Mouse (Mus musculus) forebrain, embryonic 10.5 days (tissue): ENCODE data around the gene Cyp4f18. TPM values are rescaled to one million over a fixed set of nuclear protein-coding genes. Genes with fewer than 3 reads are reported as not detected.
"Not testable (repeated sequence)": the region's sequence is repeated elsewhere in the genome, so short reads cannot be mapped to it uniquely, and the experiment has no call there.

Experiments
- DNase-seq: peaks from one replicate; pipeline ENCODE4 v3.0.0-alpha.2; 2017; ENCODE audit warnings: low spot score; ENCODE audit errors: extremely low spot score
- H3K27ac ChIP-seq: fragments of 300-500 bp; sonication (generic); 2 replicates; pipeline ENCODE4 v1.5.1; 2016; ENCODE audit warnings: mild to moderate bottlenecking
- H3K27me3 ChIP-seq: fragments of 300-500 bp; sonication (generic); 2 replicates; pipeline ENCODE4 v1.6.1; 2016; ENCODE audit warnings: mild to moderate bottlenecking; ENCODE audit not compliant: poor library complexity, severe bottlenecking
- H3K36me3 ChIP-seq: fragments of 300-500 bp; sonication (generic); replicated peaks from 2 replicates; pipeline ENCODE4 v1.6.1; 2016; ENCODE audit warnings: mild to moderate bottlenecking, moderate library complexity
- H3K4me1 ChIP-seq: fragments of 300-500 bp; sonication (generic); 2 replicates; pipeline ENCODE4 v1.6.1; 2016
- H3K4me3 ChIP-seq: fragments of 300-500 bp; sonication (generic); 2 replicates; pipeline ENCODE4 v1.5.1; 2016; ENCODE audit warnings: mild to moderate bottlenecking, moderate library complexity
- H3K9me3 ChIP-seq: fragments of 300-500 bp; sonication (generic); 2 replicates; pipeline ENCODE4 v1.6.1; 2016; ENCODE audit warnings: mild to moderate bottlenecking, moderate library complexity
- WGBS: fragments of 180-500 bp; shearing (Covaris S2); methylation state at CpG from one replicate; pipeline ENCODE4 v1.1.7; 2016; 5-methylcytosine and 5-hydroxymethylcytosine counted together
- polyA plus RNA-seq: library from polyadenylated mRNA; unstranded; fragments of >200 nt; fragmentation: Nextera tagmentation; extraction: Ambion mirVana; gene quantifications from 2 replicates; pipeline ENCODE4 v1.2.1, GENCODE M21; 2016

The Cyp4f18 gene
- polyA plus RNA-seq, result 0.32 and 0.45 TPM in 2 replicates

GRCm38 (mm10) chr8:72009473-72009872 lies at the start of gene Cyp4f18:
TSS of gene Cyp4f18 (minus strand) at chr8:72009626.
- DNase-seq, result no peak
- 76% methylated on average over 3 of the region's 3 CpGs for WGBS

DNA sequence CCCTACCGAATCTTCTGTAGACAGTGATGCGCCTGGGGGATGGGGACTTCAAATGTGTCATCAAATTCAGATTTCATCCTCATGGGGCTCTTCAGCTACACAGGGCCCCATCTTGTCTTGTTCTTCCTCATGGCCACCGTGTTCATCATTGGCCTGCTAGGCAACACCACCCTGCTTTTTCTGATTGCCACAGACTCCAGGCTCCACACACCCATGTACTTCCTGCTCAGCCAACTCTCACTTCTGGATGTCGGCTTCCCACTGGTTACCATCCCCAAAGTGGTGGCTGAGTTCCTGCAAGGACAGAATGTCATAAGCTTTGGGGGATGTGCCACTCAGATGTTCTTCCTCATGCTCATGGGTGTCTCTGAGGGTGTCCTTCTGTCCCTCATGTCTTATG lies 48.2 kb upstream of the Cyp4f18 start:
- not testable (repeated sequence) for H3K4me1 ChIP-seq, H3K27ac ChIP-seq, H3K9me3 ChIP-seq, H3K4me3 ChIP-seq, DNase-seq, H3K27me3 ChIP-seq, H3K36me3 ChIP-seq
- WGBS, result 88% methylated on average over 3 of the region's 4 CpGs

More at GRCm38 (mm10) chr8:72009473-72009872, at the start of gene Cyp4f18:
- Histone ChIP-seq H3K27ac (no peak within 1 kb of the TSS), H3K4me3 (no peak within 1 kb of the TSS), H3K27me3 (no peaks in the 10 kb centered on the region), H3K4me1 (no peaks in the 10 kb centered on the region), H3K9me3 (no peaks in the 10 kb centered on the region), H3K36me3 (no peaks in the 10 kb centered on the region)

GRCm38 (mm10) chr8:72054633-72055032 lies 45.2 kb upstream of the Cyp4f18 start:
- H3K4me3 ChIP-seq, H3K4me1 ChIP-seq, H3K36me3 ChIP-seq, DNase-seq, H3K9me3 ChIP-seq, H3K27ac ChIP-seq, H3K27me3 ChIP-seq: not testable (repeated sequence)

DNA sequence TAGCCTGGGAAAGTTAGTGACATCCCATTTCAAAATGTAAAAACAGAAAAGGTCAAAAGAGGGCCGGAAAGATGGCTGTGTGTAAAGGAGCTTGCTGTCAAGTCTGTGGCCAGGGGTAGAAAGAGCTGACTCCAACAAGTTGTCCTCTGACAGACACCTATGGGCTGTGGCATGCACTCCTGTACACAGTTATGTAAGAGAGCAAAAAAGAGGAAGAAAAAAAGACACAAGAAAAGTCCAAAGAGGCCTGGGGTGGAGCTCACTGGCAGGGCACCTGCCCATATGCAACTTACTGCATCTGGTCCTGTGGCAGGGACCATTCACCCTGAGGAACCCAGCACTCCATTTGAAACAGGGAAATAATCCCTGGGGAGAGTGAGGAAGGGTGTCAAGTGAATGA lies 33.1 kb upstream of the Cyp4f18 start:
- Histone ChIP-seq H3K4me1 (no peaks in the 10 kb centered on the region), H3K4me3 (no peak overlapping the region), H3K27ac (no peak overlapping the region), H3K27me3 (no peaks in the 10 kb centered on the region), H3K9me3 (no peaks in the 10 kb centered on the region), H3K36me3 (no peaks in the 10 kb centered on the region)
- DNase-seq, result no peak
- 86% methylated on average over 1 of the region's 1 CpGs for WGBS

DNA sequence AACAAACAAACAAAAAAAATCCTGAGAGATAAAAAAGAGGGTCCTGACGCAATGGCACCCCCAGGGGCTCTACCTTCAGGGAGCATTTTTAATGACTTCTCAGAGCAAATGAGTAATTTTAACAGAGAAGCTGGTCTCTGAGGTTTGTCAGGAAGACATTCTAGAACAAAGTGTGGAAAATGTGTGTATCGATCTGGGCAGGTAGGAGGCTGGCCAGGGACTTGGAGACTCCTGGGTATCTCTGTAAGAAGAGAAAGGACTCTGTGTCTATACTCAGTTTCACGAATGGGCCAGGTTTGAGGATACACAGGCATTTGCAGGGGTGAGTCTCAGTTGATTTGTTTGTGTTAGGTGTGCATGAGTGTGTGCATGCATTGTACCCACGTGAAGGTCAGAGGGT lies 31.5 kb upstream of the Cyp4f18 start, which contains the start of gene Olfr372:
Gene Olfr372, plus strand, starts transcription at position 301 of the 400 bp plus-strand sequence.
- not testable (repeated sequence) for H3K4me1 ChIP-seq, H3K36me3 ChIP-seq, H3K27me3 ChIP-seq, DNase-seq, H3K9me3 ChIP-seq, H3K4me3 ChIP-seq, H3K27ac ChIP-seq
- WGBS, result 82% methylated on average over 4 of the region's 4 CpGs

DNA sequence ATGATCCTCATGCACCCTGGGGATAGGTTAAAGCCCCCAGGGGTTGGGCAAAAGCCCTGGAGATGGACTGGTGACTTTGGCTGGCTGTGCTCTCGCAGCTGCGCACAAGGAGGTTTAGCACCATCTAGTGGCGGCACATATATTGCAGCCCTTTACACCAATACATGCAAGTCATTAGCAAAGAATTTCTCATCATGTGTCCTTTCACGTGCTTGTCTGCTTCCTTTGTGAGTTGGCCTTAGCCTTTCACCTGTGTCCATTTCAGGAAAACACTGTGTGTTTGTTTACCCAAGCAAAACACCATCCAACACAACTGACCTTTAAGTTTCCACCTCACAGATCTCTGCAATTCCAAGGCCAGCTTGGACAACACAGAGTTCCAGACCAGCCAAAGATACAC lies 23.5 kb upstream of the Cyp4f18 start:
- H3K4me3 ChIP-seq, H3K27me3 ChIP-seq, H3K36me3 ChIP-seq, H3K4me1 ChIP-seq, H3K9me3 ChIP-seq, H3K27ac ChIP-seq: not testable (repeated sequence)
- 41% methylated on average over 4 of the region's 4 CpGs for WGBS
- peak; percentile 18 for DNase-seq

DNA sequence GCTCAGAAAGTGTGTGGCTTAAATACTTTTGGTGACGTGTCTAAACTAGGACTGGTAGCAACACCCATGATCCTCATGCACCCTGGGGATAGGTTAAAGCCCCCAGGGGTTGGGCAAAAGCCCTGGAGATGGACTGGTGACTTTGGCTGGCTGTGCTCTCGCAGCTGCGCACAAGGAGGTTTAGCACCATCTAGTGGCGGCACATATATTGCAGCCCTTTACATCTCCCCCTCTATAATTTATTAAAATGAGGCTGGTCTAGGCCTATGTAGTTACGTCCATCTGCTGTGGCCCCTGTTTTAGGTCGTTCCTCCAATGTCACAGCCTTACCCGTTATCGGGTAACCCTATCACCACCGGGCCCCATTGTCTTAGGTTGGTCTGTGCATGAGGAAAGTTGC lies 15.5 kb upstream of the Cyp4f18 start:
- DNase-seq, H3K27ac ChIP-seq, H3K4me3 ChIP-seq, H3K36me3 ChIP-seq, H3K4me1 ChIP-seq, H3K27me3 ChIP-seq, H3K9me3 ChIP-seq: not testable (repeated sequence)
- WGBS, result 15% methylated on average over 5 of the region's 9 CpGs

- Histone ChIP-seq H3K9me3 (no peaks in the 10 kb centered on the region), H3K4me3 (no peak overlapping the region), H3K36me3 (no peaks in the 10 kb centered on the region), H3K27me3 (no peaks in the 10 kb centered on the region), H3K4me1 (no peaks in the 10 kb centered on the region), H3K27ac (no peak overlapping the region)
- DNase-seq, result no peak
- 74% methylated on average over 2 of the region's 2 CpGs for WGBS
Observed at GRCm38 (mm10) chr8:72019816-72020215, 10.4 kb upstream of the Cyp4f18 start.

DNA sequence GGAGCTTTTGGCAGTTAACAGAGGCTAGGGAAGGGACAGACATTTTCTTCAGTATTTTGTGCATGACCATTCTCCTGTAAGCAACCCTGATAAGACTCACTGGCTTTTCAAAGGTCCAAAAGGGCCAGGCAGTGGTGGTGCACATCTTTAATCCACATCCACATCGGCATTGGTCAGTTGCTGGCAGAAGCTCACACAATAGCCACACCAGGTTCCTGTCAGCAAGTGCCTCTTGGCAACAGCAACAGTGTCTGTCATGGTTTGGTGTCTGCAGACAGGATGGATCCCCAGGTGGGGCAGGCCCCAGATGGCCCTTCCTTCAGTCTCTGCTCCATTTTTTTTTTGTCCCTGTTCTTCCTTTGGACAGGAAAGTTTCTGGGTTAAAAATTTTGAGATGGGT lies 9.6 kb upstream of the Cyp4f18 start:
- H3K27ac ChIP-seq, H3K36me3 ChIP-seq, H3K27me3 ChIP-seq, DNase-seq, H3K4me3 ChIP-seq, H3K9me3 ChIP-seq, H3K4me1 ChIP-seq: not testable (repeated sequence)
- WGBS, result 80% methylated on average over 1 of the region's 1 CpGs

- Histone ChIP-seq H3K36me3 (no peaks in the 10 kb centered on the region), H3K4me1 (no peaks in the 10 kb centered on the region), H3K27ac (no peak overlapping the region), H3K27me3 (no peaks in the 10 kb centered on the region), H3K9me3 (no peaks in the 10 kb centered on the region), H3K4me3 (no peak overlapping the region)
- DNase-seq, result no peak
- 82% methylated on average over 2 of the region's 2 CpGs for WGBS
Observed at GRCm38 (mm10) chr8:72018141-72018540, 8.7 kb upstream of the Cyp4f18 start.

- H3K9me3 ChIP-seq, H3K27ac ChIP-seq, H3K4me3 ChIP-seq, H3K36me3 ChIP-seq, H3K27me3 ChIP-seq, DNase-seq, H3K4me1 ChIP-seq: not testable (repeated sequence)
- 69% methylated on average over 2 of the region's 2 CpGs for WGBS
Observed at GRCm38 (mm10) chr8:72017339-72017738, 7.9 kb upstream of the Cyp4f18 start.

DNA sequence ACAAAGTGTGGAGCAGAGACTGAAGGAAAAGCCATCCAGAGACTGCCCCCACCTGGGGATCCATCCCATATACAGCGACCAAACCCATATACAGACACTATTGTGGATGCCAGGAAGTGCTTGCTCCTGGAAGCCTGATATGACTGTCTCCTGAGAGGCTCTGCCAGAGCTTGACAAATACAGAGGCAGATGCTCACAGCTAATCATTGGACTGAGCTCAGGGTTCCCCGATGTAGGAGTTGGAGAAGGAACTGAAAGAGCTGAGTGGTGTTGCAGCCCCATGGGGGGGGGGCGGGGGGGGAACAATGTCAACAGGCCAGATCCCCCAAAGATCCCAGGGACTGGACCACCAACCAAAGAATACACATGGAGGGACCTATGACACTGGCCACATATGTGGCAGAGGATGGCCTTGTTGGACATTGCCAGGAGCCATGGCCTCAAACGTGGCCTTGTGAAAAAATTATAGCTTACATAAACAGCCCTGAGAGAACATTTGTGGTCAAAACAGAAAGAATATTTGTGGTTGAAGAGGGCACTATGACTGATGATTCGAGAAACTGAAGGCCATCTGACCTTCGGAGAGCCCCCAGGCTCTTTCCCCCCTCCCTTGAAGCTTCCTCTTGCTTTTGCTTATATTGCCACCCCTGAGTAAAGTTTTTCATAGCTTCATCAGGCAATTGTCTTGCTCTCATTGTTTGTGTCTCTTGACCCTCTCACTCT lies 4.2 kb upstream of the Cyp4f18 start:
- not testable (repeated sequence) for DNase-seq, H3K27ac ChIP-seq
- 81% methylated on average over 6 of the region's 6 CpGs for WGBS

DNA sequence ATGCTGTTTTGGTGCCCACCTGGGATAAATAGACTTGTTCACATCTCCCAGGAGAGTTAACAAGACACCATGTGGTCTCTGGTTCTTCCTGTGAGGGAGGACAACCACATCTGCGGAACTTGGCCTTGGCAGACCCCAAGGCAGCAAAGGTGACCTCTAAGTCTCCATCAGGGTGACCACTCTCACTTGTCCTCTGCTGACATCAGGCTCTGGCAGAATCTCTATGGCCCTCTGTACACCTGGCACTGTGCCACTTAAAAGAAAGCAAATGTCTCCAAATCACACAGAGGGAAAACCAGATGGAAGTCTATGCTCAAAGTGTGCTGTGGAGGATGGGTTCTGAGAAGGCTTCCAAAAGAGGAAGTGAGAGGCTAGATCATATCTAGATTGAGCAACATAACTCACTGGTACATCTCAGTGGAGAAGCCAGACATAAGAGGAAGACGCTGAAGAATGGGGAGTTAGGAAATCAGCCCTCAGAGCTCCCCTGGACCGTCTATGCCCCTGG lies 1.2 kb downstream of the Cyp4f18 start:
- H3K9me3 ChIP-seq, result no peaks in the 10 kb centered on the region
- H3K4me1 ChIP-seq, result no peaks in the 10 kb centered on the region
- no peaks in the 10 kb centered on the region for H3K36me3 ChIP-seq
- H3K4me3 ChIP-seq, result no peak overlapping the region
- no peak for DNase-seq
- no peaks in the 10 kb centered on the region for H3K27me3 ChIP-seq
- WGBS, result 79% methylated on average over 3 of the region's 3 CpGs
- no peak overlapping the region for H3K27ac ChIP-seq

More for the DNA sequence above, 4.2 kb upstream of the Cyp4f18 start:
- H3K27me3 ChIP-seq, H3K4me1 ChIP-seq, H3K36me3 ChIP-seq, H3K9me3 ChIP-seq, H3K4me3 ChIP-seq: not testable (repeated sequence)

- Histone ChIP-seq H3K27ac (no peak overlapping the region), H3K9me3 (no peaks in the 10 kb centered on the region), H3K4me3 (no peak overlapping the region), H3K4me1 (no peaks in the 10 kb centered on the region), H3K27me3 (no peaks in the 10 kb centered on the region), H3K36me3 (no peaks in the 10 kb centered on the region)
- WGBS, result 84% methylated on average over 1 of the region's 1 CpGs
- DNase-seq, result no peak
Observed at GRCm38 (mm10) chr8:72006763-72007162, 2.7 kb downstream of the Cyp4f18 start.
